Mouse (Mus musculus) thymus, adult 2 months (tissue): ENCODE measurements at regions not wholly inside any gene's neighbourhood (a gene's known extent, or its start where the extent isn't known, plus 50 kb on each side); places are given as distances from the start of the nearest gene placed in this dataset.

Source experiments
- DNase-seq: peaks from one replicate; pipeline ENCODE4 v3.0.0; 2021
- H3K27ac ChIP-seq: fragments of 200-500 bp; 2 replicates; pipeline ENCODE4 v1.5.1; 2012; ENCODE audit warnings: low read length, control low read depth; ENCODE audit not compliant: control insufficient read depth, insufficient read depth
- H3K27me3 ChIP-seq: fragments of 200-500 bp; 2 replicates; pipeline ENCODE4 v1.6.1; 2012; ENCODE audit warnings: mild to moderate bottlenecking, low read length, moderate library complexity, mixed read lengths; ENCODE audit not compliant: control insufficient read depth, insufficient read depth
- H3K36me3 ChIP-seq: fragments of 200-500 bp; 2 replicates; pipeline ENCODE4 v1.6.1; 2012; ENCODE audit warnings: mild to moderate bottlenecking, low read length, moderate library complexity; ENCODE audit not compliant: control insufficient read depth, insufficient read depth
- H3K4me1 ChIP-seq: fragments of 200-500 bp; replicated peaks from 2 replicates; pipeline ENCODE4 v1.6.1; 2012; ENCODE audit warnings: low read length; ENCODE audit not compliant: control insufficient read depth, insufficient read depth
- H3K4me3 ChIP-seq: fragments of 200-500 bp; 2 replicates; pipeline ENCODE4 v1.5.1; 2012; ENCODE audit warnings: mild to moderate bottlenecking, low read length, control low read depth, moderate library complexity; ENCODE audit not compliant: control insufficient read depth, insufficient read depth
- CTCF ChIP-seq: fragments of 200-500 bp; IDR thresholded peaks from 2 replicates; pipeline ENCODE4 v1.5.1; 2012; ENCODE audit warnings: mild to moderate bottlenecking, control low read depth, low read length, moderate library complexity, borderline replicate concordance; ENCODE audit not compliant: control insufficient read depth, poor library complexity, insufficient read depth; ENCODE audit errors: extremely low read depth
- POLR2A ChIP-seq: fragments of 200-500 bp; IDR thresholded peaks from 2 replicates; pipeline ENCODE4 v1.6.1; 2012; ENCODE audit warnings: mild to moderate bottlenecking, low read length, control low read depth, moderate library complexity; ENCODE audit not compliant: control insufficient read depth, poor library complexity, insufficient read depth; ENCODE audit errors: extremely low read depth
- WGBS: fragments of 180-500 bp; shearing (Covaris S2); methylation state at CpG from one replicate; pipeline ENCODE4 v1.1.7; 2018; 5-methylcytosine and 5-hydroxymethylcytosine counted together

DNA sequence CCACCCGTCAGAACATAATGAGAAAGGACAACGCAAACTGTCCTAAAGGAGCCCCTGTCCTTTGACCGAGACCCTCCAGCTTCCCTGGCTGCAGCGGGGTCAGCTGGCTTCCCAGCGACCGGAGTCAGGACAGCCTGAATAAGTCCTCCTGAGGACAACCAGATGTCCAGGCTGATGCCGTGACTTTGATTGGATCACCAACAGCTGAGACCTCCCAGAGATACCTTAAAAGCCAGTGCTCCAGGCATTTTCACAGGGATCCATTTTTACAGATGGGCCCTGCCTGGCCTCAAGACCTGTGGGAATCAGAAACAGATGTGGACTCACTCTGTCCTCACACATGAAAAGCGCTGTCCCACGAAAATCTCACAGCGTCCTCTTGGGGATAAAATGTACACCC, 158.7 kb upstream of the Foxq1 start:
- Histone ChIP-seq H3K27ac (no peak overlapping the region), H3K4me3 (no peak overlapping the region), H3K27me3 (no peaks in the 10 kb centered on the region), H3K4me1 (no peaks in the 10 kb centered on the region), H3K36me3 (no peaks in the 10 kb centered on the region)
- 92% methylated on average over 10 of the region's 10 CpGs for whole genome bisulfite sequencing
- DNase-seq = no peak
- TF ChIP-seq CTCF = no peak
- TF ChIP-seq POLR2A = no peak

GRCm38 (mm10) chr13:31400401-31400800, 155.5 kb upstream of the Foxq1 start:
- WGBS = 98% methylated on average over 2 of the region's 2 CpGs
- Histone ChIP-seq H3K4me3 (no peak overlapping the region), H3K27me3 (no peaks in the 10 kb centered on the region), H3K4me1 (no peaks in the 10 kb centered on the region), H3K27ac (no peak overlapping the region), H3K36me3 (no peaks in the 10 kb centered on the region)
- DNase-seq = no peak
- TF ChIP-seq POLR2A (no peak), CTCF (no peak)

GRCm38 (mm10) chr13:31405312-31405711, 150.6 kb upstream of the Foxq1 start:
- H3K27ac ChIP-seq = no peak overlapping the region
- no peak overlapping the region for H3K4me3 ChIP-seq
- TF ChIP-seq CTCF (no peak), POLR2A (no peak)
- H3K4me1 ChIP-seq = no peaks in the 10 kb centered on the region
- WGBS = 85% methylated on average over 2 of the region's 2 CpGs
- no peaks in the 10 kb centered on the region for H3K36me3 ChIP-seq
- no peaks in the 10 kb centered on the region for H3K27me3 ChIP-seq
- DNase-seq = no peak

- Histone ChIP-seq H3K4me3 (no peak overlapping the region), H3K36me3 (no peaks in the 10 kb centered on the region), H3K27me3 (no peaks in the 10 kb centered on the region), H3K27ac (no peak overlapping the region), H3K4me1 (no peaks in the 10 kb centered on the region)
- no peak for DNase-seq
- TF ChIP-seq CTCF (no peak), POLR2A (no peak)
- 85% methylated on average over 10 of the region's 10 CpGs for WGBS
Observed at GRCm38 (mm10) chr13:31408439-31409122, 147.4 kb upstream of the Foxq1 start.

GRCm38 (mm10) chr13:31409123-31409513, 146.8 kb upstream of the Foxq1 start:
- H3K36me3 ChIP-seq = no peaks in the 10 kb centered on the region
- WGBS = 89% methylated on average over 2 of the region's 2 CpGs
- no peaks in the 10 kb centered on the region for H3K27me3 ChIP-seq
- TF ChIP-seq POLR2A = no peak
- TF ChIP-seq CTCF = no peak
- H3K4me3 ChIP-seq = no peak overlapping the region
- no peak overlapping the region for H3K27ac ChIP-seq
- no peaks in the 10 kb centered on the region for H3K4me1 ChIP-seq
- no peak for DNase-seq

GRCm38 (mm10) chr13:31421556-31421955, 134.4 kb upstream of the Foxq1 start:
- no peaks in the 10 kb centered on the region for H3K27me3 ChIP-seq

DNA sequence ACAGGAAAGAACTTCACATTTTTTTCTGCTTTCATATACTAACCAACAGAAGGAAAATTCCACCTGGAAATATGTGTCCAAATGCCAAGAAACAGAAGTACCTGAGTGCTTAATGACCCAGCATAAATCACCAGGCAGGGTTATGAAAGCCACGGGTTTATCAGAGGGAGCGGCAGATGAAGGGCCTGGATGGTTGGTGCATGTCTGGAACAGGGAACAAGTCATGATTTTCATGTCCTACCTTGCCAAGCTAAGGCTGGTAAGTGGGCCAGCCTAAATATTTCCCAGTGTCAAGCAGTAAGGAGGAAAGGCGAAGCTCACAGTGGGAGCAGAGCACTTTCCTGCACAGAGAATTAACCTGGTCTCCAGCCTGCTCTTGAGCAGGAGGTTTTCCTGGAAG, 132.3 kb upstream of the Foxq1 start:
- Histone ChIP-seq H3K4me3 (no peak overlapping the region), H3K4me1 (no peaks in the 10 kb centered on the region), H3K27ac (no peak overlapping the region), H3K27me3 (no peaks in the 10 kb centered on the region), H3K36me3 (no peaks in the 10 kb centered on the region)
- 95% methylated on average over 3 of the region's 3 CpGs for WGBS
- TF ChIP-seq POLR2A = no peak
- TF ChIP-seq CTCF = no peak
- DNase-seq = no peak

More at GRCm38 (mm10) chr13:31421556-31421955, 134.4 kb upstream of the Foxq1 start:
- no peak for TF ChIP-seq CTCF
- TF ChIP-seq POLR2A = no peak
- no peaks in the 10 kb centered on the region for H3K4me1 ChIP-seq
- DNase-seq = no peak
- no peaks in the 10 kb centered on the region for H3K36me3 ChIP-seq
- H3K27ac ChIP-seq = no peak overlapping the region
- WGBS = 97% methylated on average over 5 of the region's 5 CpGs
- H3K4me3 ChIP-seq = no peak overlapping the region
